Mouse (Mus musculus) bone marrow, adult 2 months (tissue): Measurements from ENCODE around the gene Sdk1.

Source experiments
- CTCF ChIP-seq: fragments of 200-500 bp; IDR thresholded peaks from 2 replicates; pipeline ENCODE4 v1.5.1; 2011; ENCODE audit warnings: low read length, control low read depth; ENCODE audit not compliant: control insufficient read depth, insufficient read depth
- POLR2A ChIP-seq: fragments of 200-500 bp; IDR thresholded peaks from 2 replicates; pipeline ENCODE4 v1.6.1; 2011; ENCODE audit warnings: low read depth, mild to moderate bottlenecking, control low read depth, low read length, borderline replicate concordance; ENCODE audit not compliant: control insufficient read depth

- TF ChIP-seq CTCF (peak; percentile 17; the same call in 1 of the 2 replicates), POLR2A (no peak)
Measured at GRCm38 (mm10) chr5:142080661-142081060, 839.4 kb downstream of the Sdk1 start.
